Mouse (Mus musculus): ENCODE results near the gene Plcb1. TPM values are rescaled to one million over a fixed set of nuclear protein-coding genes. Genes with fewer than 3 reads are reported as not detected.

Plcb1 gene
- polyA plus RNA-seq (2014; fragmentation: Illumina TruSeq; extraction: RNeasy Lipid Tissue Mini Kit (QIAGEN cat#74804); ENCODE audit: low read depth, low replicate concordance) = 3.0 TPM

GRCm38 (mm10) chr2:134785970-134786855, at the start of gene Plcb1:
Gene Plcb1, plus strand, starts transcription at chr2:134786067.

Other genes starting within 250 kb of the Plcb1 start
- gene Hao1, start 231.7 kb upstream of the Plcb1 start, polyA plus RNA-seq (2014; fragmentation: Illumina TruSeq; extraction: RNeasy Lipid Tissue Mini Kit (QIAGEN cat#74804); ENCODE audit: low read depth, low replicate concordance) = not detected
- gene Tmx4, start 141.9 kb upstream of the Plcb1 start, polyA plus RNA-seq (2014; fragmentation: Illumina TruSeq; extraction: RNeasy Lipid Tissue Mini Kit (QIAGEN cat#74804); ENCODE audit: low read depth, low replicate concordance) = 37.6 TPM